Mouse (Mus musculus) cerebellum, adult (tissue): ENCODE measurements around the gene Arhgef28.
A peak's percentile ranks its signal among the peaks of the same experiment; 100 is the strongest.

Experiments used
- ATAC-seq: cut with Nextera tagmentation; 2 replicates; pipeline ENCODE4 v1.9.2; 2017; ENCODE audit warnings: mild to moderate bottlenecking, moderate library complexity, mixed read lengths; ENCODE audit not compliant: insufficient number of reproducible peaks, low FRiP score, low TSS enrichment

The Arhgef28 gene

GRCm38 (mm10) chr13:98184632-98185031 lies 21.6 kb downstream of the Arhgef28 start:
- ATAC-seq = no peak

DNA sequence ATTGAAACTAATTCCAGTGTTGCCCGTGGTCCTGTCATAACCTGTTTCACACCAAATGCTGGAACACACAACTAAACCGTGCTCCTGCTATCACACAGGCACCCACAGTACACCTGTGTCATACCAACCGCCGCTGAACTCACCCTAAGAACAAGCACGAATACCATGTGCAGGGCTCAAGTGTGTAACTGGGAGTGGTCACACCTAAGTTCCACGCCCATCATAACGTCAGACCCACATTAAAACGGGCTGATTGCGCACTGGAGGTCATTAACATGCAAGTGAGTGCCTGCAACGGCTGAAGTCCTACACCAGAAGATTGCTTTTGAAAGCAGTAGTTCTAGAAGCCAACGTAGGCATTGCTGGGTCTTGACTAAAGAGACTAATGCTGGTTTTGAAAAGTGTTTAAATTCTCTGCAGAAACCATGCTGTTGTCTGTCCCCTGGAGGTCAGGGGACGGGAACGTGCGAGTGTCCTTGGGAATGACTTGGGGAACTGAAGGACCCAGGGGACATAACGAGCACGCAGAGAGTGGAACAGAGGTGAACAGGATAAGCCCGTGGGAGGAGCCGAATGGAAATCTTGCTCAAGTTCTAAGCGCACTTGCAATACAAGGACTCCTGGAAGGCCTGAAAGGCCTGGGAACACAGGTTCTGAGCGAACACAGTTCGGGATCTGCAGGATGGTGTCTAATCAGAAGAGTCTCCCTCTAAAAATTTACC lies 22.9 kb downstream of the Arhgef28 start:
- no peak for ATAC-seq

DNA sequence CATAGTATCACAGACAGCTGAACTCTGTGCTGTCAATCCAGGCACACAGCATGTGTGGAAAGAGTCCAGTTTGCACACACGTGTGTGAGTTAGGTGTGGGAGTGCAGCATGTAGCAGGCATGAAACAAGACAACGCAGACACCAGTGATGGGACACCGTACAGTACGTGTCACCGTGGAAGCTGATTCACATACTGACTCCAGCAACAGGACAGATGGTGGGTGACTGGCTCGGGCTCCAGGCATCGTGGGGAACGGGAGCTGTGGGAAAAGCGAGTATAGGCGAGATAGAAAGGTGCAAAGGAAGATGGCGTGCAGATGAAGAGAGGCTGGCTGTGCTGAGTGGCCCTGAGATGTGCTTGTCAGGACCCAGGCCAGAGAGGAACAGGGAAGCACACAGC lies 23.9 kb downstream of the Arhgef28 start:
- ATAC-seq = no peak

DNA sequence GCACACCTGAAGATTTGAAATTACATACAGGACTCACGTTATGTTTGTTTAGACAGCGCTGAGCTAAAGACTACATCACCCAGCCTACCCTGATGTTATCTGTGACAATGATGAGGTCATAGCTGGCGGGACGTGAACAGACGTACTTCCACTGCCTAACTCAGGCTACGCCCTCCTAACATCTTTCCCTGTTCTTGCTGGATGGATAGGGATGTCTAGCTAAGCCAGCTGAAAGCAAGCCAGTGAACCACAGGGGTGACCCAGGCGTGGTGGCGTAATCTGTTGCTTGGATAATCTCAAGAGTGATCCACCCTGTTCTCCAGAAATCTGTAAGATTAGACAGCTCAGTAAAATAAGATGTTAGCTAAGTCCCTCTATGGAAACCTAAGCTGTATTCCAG lies 25.6 kb downstream of the Arhgef28 start:
- no peak for ATAC-seq

DNA sequence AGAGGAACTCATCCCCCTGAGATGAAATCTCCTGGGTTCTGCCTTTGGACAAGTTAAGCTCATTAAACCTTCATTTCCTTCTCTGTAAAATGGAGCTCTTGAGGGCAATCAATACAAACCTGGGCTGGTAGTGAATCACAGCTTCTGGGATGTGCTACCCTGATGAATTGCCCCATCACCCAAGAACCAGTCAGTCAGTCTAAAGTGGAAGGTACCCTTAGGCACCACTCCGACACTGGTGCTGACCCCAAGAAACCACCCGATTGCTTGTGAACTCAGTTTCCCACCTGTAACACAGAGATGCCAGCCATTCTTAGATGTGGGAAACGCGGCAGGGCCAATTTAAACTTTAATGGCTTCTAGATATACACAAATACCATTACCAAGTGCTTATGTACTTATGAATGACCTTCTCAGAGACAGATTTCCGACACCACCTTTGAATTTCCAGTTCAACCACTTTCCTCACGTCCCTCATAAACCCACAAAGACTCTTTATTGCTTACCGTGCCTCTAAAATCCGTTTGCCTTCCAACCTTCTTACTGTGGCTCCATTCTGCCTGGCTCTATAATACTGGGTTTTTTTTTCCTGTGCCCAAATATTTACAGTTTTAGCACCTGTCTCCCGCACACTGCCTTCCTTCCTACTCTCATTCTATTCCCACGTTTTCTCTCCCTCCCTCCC lies 30.8 kb downstream of the Arhgef28 start:
- ATAC-seq = no peak

- ATAC-seq = no peak
Measured at GRCm38 (mm10) chr13:98173008-98173407, 33.2 kb downstream of the Arhgef28 start.

GRCm38 (mm10) chr13:98172365-98172764 lies 33.9 kb downstream of the Arhgef28 start:
- ATAC-seq = no peak

- no peak for ATAC-seq
Measured at GRCm38 (mm10) chr13:98171706-98172105, 34.5 kb downstream of the Arhgef28 start.

DNA sequence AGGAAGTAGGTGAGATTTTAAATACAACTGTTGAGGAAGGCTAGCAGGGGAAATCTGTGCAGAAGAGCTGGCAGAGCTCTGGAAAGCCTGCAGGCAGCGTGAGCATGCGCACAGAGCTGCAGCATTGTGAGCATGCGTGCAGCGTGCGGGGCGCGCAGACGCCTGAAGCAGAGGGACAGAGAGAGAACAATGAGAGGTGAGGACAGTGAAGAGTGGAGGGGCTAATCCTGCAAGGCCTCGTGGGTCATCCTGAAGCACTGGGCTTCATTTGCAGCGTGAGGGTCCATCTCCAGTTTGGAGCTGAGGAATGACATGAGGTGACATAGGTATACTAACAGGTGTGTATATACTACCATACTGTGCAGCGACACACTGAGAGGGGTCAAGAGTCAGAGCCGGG lies 35.0 kb downstream of the Arhgef28 start:
- no peak for ATAC-seq

DNA sequence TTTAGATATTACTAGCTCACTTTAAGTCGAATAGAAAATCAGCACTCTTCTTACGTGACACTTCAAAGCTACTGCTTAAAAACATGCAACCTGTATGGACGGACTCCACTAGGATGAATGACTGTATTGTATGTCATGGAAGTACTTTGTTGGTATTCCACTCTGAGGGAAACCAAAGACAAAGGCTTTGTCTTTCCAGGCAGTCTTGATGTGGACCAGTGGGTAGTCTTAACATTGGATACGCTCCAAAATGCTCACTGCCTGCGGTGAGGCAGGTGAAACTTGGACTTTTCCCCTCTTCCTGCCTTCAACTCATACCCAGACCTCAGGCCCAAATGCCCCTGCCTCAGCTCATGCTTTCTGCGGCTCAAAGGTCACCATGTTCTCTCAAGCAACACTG lies 41.4 kb downstream of the Arhgef28 start:
- no peak for ATAC-seq

- no peak for ATAC-seq
Measured at GRCm38 (mm10) chr13:98161496-98161895, 44.7 kb downstream of the Arhgef28 start.

DNA sequence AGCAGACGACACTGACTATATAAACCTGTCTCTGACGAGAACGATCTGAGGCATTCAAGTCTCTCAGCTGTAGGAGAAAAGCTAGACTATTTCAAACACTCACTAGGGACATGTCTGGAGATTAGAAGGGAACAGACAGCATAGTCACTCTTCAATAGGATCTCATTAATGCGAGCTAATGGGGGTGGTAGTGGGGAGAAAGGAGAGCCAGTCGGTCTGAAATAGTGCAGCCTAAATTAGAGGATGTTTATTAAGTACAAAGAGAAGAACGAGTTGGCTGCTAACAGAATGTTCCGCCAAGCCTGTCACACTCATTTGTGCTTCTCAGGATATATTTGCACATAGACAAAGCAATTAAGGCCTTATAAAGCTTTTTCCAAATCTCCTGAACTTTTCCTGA lies 49.6 kb downstream of the Arhgef28 start:
- ATAC-seq = no peak

- ATAC-seq = no peak
Measured at GRCm38 (mm10) chr13:98152759-98153158, 53.5 kb downstream of the Arhgef28 start.

DNA sequence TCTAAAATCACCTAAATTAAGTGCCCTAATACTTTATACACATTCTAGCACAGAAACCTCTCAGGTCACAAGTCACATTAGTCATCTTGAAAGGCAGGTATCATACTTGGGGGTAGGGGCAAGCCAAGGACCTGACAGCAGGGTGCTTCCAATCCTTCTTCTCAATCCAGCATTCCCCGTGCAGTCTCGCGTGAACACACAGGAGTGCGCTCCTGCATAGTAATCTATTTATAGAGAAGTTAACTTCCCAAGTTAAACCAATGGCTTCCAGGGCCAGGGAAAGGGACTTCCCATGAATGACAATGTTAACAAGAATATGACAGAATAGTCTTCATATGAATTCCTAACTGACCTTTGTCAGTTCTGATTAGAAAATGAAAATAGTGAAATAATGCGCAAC lies 58.7 kb downstream of the Arhgef28 start:
- ATAC-seq = no peak

DNA sequence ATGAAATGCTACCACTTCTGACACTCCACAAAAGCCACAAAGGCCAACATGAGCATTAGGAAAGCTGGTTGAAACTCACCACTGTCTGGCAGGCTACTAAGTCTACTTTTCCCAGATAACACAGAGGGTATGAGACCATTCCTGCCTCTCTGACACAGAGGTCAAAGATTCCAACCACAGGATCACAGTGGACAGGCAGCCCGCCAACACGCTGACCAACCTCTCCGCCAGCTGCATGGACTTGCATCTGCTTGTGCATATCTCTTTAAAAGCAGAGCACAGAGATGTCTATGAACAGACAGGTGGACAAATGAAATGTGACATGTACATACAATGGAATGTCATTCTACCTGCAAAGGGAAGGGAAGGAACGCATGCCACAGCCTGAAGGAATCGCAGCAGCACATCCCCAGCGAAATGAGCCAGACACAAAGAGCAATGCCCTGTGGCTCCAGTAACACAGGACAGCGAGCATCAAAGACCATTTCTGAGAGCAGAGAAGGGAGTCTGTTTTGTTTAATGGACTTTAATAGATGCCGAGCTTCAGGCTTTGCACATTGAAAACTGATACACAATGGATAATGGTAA lies 59.6 kb downstream of the Arhgef28 start:
- no peak for ATAC-seq

GRCm38 (mm10) chr13:98145310-98145709 lies 60.9 kb downstream of the Arhgef28 start:
- ATAC-seq = no peak

DNA sequence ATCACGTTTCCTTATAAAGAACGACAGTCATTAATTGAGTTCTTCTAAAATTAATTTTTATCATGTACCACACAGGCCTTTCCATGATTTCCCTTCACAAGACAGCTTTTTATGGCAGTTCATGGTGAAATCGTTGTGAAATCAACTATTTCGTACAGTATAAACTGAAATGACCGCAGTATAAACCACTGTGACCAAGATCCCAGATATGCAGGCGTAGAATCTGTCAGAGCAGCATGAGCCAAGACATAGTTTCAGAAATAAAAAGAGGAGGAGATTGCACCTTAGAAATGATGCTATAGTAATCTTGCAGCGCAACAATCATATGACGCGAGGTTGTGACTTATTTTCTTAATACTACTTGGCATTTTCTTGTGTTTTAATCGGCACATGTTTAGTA lies 63.2 kb downstream of the Arhgef28 start:
- ATAC-seq = no peak

DNA sequence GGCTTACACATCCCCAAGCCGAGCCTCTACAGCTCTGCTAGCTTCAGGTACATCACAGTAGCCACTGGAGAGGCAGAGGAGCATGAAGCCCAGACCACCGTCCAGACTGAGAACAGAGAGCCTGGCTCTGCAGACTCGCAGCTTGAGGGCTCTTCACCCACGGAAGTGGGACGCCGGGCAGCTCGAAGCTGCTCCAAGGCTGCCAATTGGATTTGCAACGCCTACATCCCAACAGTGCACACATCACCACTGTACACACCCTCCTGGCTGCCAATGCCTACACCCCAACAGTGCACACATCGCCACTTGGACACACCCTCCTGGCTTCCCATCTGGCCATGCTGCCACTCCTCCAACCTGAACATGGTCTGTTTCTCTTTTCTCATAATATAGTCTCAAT lies 65.6 kb downstream of the Arhgef28 start:
- 0 out of 2 replicates have a peak, but pooled peaks have one; percentile 26 for ATAC-seq

DNA sequence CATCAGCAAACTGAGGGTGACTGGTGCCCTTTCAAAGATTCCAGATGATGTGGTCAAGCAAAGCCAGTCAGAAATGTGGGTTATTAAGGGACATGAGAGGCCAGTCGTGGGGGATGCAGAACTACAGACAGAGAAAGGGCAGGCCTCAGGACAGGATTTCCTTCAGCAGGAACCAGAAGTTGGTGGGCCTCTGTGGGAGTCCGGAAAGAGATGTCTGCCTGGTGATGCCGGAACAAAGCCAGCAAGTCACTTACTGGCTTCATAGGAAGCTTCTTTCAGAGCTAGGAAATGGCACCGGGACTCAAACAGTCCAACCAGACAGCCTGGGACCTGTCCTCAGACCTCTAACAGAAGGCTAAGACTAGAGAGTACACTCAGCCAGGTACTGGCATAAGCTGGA lies 67.5 kb downstream of the Arhgef28 start:
- ATAC-seq = no peak

DNA sequence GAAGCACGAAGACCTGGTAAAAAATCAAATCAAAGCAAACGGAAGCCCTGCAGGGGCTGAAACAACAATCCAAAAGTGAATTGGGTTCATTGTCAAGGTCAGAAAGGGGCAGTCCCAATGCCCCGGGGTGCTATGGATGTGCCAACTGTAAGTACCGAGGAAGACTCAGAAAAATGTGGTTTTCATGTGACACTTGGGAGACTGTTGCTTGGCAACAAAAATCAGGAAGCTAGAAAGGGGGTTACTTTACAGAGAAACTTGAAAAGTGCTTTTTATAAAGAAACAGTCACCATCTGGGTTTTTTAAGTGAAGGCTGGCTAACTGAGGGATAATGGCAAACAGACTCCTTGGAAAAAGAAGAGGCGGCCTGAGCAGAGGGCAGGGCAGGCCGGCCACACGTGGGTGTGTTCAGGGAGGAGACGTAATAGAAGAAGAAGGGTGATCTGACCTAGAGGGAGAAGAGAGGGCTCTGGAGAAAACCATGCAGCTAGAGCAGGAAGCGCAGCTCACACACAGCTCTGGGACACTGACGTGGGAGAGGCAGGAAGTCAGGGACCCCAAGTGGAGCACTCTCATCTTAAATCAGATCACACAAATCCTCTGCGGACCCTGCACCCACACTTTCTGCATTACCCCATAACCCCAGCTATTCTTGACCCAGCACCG lies 70.2 kb downstream of the Arhgef28 start:
- no peak for ATAC-seq

- ATAC-seq = no peak
Measured at GRCm38 (mm10) chr13:98132951-98133350, 73.3 kb downstream of the Arhgef28 start.
